9 mouse cellular contexts compared by ENCODE assay signal in the genomic region with DNA sequence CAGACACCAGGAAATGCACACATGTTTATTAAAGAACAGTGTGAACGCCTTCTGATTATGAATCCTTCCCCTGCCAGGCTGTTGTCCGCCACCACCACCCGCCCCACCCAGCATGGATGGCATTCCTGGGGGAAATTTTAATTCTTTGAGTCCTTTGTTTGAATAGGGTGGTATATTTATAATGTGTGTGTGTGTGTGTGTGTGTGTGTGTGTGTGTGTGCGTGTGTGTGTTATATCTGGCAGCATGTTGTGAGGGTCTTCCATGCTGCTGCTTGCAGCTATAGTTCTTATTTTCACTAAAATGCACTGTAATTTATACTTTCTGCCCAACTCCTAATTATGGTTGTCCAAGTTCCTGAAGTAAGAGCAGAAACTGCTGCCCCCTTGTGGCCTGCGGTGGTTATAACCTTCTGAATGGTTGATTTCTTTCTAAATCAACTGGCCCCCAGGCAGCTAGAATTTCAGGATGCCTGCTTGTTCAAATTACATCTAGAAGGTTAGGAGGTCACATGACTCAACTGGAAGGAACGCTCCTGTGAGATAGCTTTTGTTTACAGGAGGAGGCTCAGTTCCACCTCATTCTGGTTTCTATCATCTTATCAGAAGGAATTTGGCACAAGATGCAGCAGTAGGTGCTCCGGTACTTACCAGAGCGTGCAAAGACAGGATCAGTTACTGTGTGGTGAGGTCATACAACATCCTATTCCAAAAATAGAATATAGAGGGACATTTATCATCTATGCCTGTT. TPM values are rescaled to one million over a fixed set of nuclear protein-coding genes. Genes with fewer than 3 reads are reported as not detected.
DNase-seq lines count a peak whose midpoint lies in the region; ATAC-seq and TF ChIP-seq lines count a peak whose summit lies in the region.
"Had no signal": no experiment of that assay in that cellular context is flagged by ENCODE, and none has a peak within 500 bp of the region (broad histone marks: within the 10 kb centered on the region; RNA-seq: fewer than 3 reads in every experiment).

No protein-coding gene starts in this region.

- H3K9ac ChIP-seq in ES-E14 (ENCODE audit: insufficient read depth, low read depth, low read length, poor library complexity, severe bottlenecking), result no peak overlapping the region
- H3K9ac ChIP-seq in forebrain, embryonic 15.5 days (replicated peaks), result no peak overlapping the region

- H3K4me1 ChIP-seq in ES-E14 (ENCODE audit: control insufficient read depth in 2 of 2, insufficient read depth in 2 of 2, low read length in 2 of 2, poor library complexity in 1 of 2), result no peaks in the 10 kb centered on the region
- no peaks in the 10 kb centered on the region for H3K4me1 ChIP-seq in forebrain, embryonic 15.5 days

- in situ Hi-C loops in ES-E14 (cut with MboI; ENCODE audit: low sequenced_read_pairs in 2 of 2, unreplicated experiment in 2 of 2), result loop anchor here in 1 of 2 experiments (25.0 kb wide), 1 partner anchor 241 kb away; no protein-coding TSS in a partner anchor

- no peak overlapping the region for H3K4me3 ChIP-seq in ES-E14 (ENCODE audit: insufficient read depth in 1 of 2, low read depth in 1 of 2, low read length in 2 of 2, poor library complexity in 1 of 2, severe bottlenecking in 1 of 2)
- no peak overlapping the region for H3K4me3 ChIP-seq in forebrain, embryonic 15.5 days

- no peaks in the 10 kb centered on the region for H3K27me3 ChIP-seq in forebrain, embryonic 15.5 days

- H3K9me3 ChIP-seq in ES-E14 (ENCODE audit: control insufficient read depth, insufficient read depth, low read depth, low read length), result no peaks in the 10 kb centered on the region
- H3K9me3 ChIP-seq in forebrain, embryonic 15.5 days, result no peaks in the 10 kb centered on the region

- WGBS in forebrain, embryonic 15.5 days, result 54% methylated on average over 8 of the region's 8 CpGs

- no peak overlapping the region for H3K4me2 ChIP-seq in forebrain, embryonic 15.5 days (replicated peaks)

- peak; percentile 66 for DNase-seq in ES-E14 (ENCODE audit: low read depth, low spot score)
- peak; percentile 8 for DNase-seq in brain, embryonic 18.5 days (ENCODE audit: low read depth, low spot score)
- peak; percentile 78 to 86 for DNase-seq in heart, postnatal 36 days
- DNase-seq in layer of hippocampus, adult 9-11 months, result peak; percentile 56
- peak; percentile 73 for DNase-seq in lung, postnatal 25 days (ENCODE audit: low spot score)
- peak; percentile 77 to 86 for DNase-seq in right cerebral cortex, postnatal 10 days (ENCODE audit: low spot score in 2 of 2)
- DNase-seq in urinary bladder, postnatal 36 days (ENCODE audit: low spot score in 2 of 2), result peak; percentile 69 to 75

- ATAC-seq in forebrain, embryonic 15.5 days (replicated peaks), result 0 out of 2 replicates have a peak, but pooled peaks have one; percentile 46

- no peak overlapping the region for H3K27ac ChIP-seq in ES-E14 (ENCODE audit: insufficient read depth, low read depth, low read length, poor library complexity, severe bottlenecking)
- H3K27ac ChIP-seq in forebrain, embryonic 15.5 days (replicated peaks), result no peak overlapping the region

- H3K36me3 ChIP-seq in ES-E14 (ENCODE audit: control insufficient read depth, insufficient read depth, low read length, poor library complexity, severe bottlenecking), result no peaks in the 10 kb centered on the region
- no peaks in the 10 kb centered on the region for H3K36me3 ChIP-seq in forebrain, embryonic 15.5 days

- intact Hi-C loops in heart, postnatal 36 days (cut with DNase I), result loop anchor here (1.0 to 5.0 kb wide), 3 partner anchors 176 to 316 kb away; no protein-coding TSS in a partner anchor

TF ChIP-seq in ES-E14, 5 proteins besides CTCF, POLR2A, EP300 and RAD21:
- TF ChIP-seq ZC3H11A (IDR thresholded peaks at IDR 0.05; ENCODE audit: borderline replicate concordance, low read depth, low read length), result peak; percentile 47; the same call in 1 of the 2 replicates
- TF ChIP-seq HCFC1 (IDR thresholded peaks at IDR 0.05; ENCODE audit: borderline replicate concordance, insufficient read depth, low read length), result no peak

RNA-seq across cellular contexts. Expression of a gene that starts 25.8 kb away (rescaled TPM):
- total RNA-seq in ES-E14 (2012; rRNA removed), result not detected in 2 replicates
- polyA plus RNA-seq in forebrain, embryonic 15.5 days (2015; fragmentation: Nextera tagmentation; extraction: Ambion mirVana), result 0.05 TPM in 2 replicates
- total RNA-seq in heart, postnatal 36 days (2021), result not detected
- polyA plus RNA-seq: liver, embryonic 16.5 days had no signal

Comparison
In these comparisons a context has a peak if more than half of its experiments do, and no peak if none do; other contexts are left out.
1. DNase-seq: peak in every context shown above with its lines; median percentile 82 in heart, postnatal 36 days; 82 in right cerebral cortex, postnatal 10 days; 73 in lung, postnatal 25 days; 72 in urinary bladder, postnatal 36 days; 66 in ES-E14; 56 in layer of hippocampus, adult 9-11 months; 8 in brain, embryonic 18.5 days.